Mouse (Mus musculus) CH12.LX (cell line): ENCODE results near the gene Jaml. TPM values are rescaled to one million over a fixed set of nuclear protein-coding genes. Genes with fewer than 3 reads are reported as not detected.
A peak's percentile ranks its signal among the peaks of the same experiment; 100 is the strongest.

Source experiments
- DNase-seq: peaks from one replicate; pipeline ENCODE4 v3.0.0-alpha.2; 2013; ENCODE audit errors: extremely low read depth
- H3K27ac ChIP-seq: 2 replicates; pipeline ENCODE4 v1.5.1; 2012; ENCODE audit warnings: low read depth, mild to moderate bottlenecking, control low read depth, moderate library complexity; ENCODE audit not compliant: insufficient read depth
- H3K27me3 ChIP-seq: replicated peaks from 2 replicates; pipeline ENCODE3; 2012; ENCODE audit warnings: inconsistent platforms
- H3K36me3 ChIP-seq, 2 experiments: replicated peaks in 1 of 2; 2 replicates each; pipeline versions ENCODE3 to v1.6.1; 2012; ENCODE audit warnings: inconsistent platforms in 1 of 2, low read length in 1 of 2, mild to moderate bottlenecking in 1 of 2, mixed read lengths in 1 of 2, moderate library complexity in 1 of 2; ENCODE audit not compliant: control insufficient read depth in 1 of 2, insufficient read depth in 1 of 2
- H3K4me1 ChIP-seq, 2 experiments: 2 replicates each; pipeline ENCODE4 v1.6.1; 2012; ENCODE audit warnings: inconsistent platforms in 1 of 2, moderate library complexity in 1 of 2; ENCODE audit not compliant: insufficient read depth in 2 of 2, control insufficient read depth in 1 of 2
- H3K4me2 ChIP-seq: 2 replicates; pipeline ENCODE4 v1.6.1; 2012; ENCODE audit warnings: low read depth, mild to moderate bottlenecking, control low read depth; ENCODE audit not compliant: poor library complexity, insufficient read depth, severe bottlenecking
- H3K4me3 ChIP-seq, 3 experiments: fragments of 150-350 bp in 1 of 3; sonication (generic) in 1 of 3; replicated peaks in 1 of 3; 2 replicates each; pipeline versions ENCODE3 to v1.5.1; 2011 to 2012; ENCODE audit warnings: low read depth in 2 of 3, low read length in 2 of 3, mild to moderate bottlenecking in 2 of 3, moderate library complexity in 2 of 3, control low read depth in 1 of 3, improper control_type of control experiment in 1 of 3, inconsistent platforms in 1 of 3, mixed read lengths in 1 of 3; ENCODE audit not compliant: poor library complexity in 1 of 3
- H3K79me2 ChIP-seq: replicated peaks from 2 replicates; pipeline ENCODE4 v1.6.1; 2012; ENCODE audit warnings: mild to moderate bottlenecking, moderate library complexity; ENCODE audit not compliant: control insufficient read depth, poor library complexity, insufficient read depth, severe bottlenecking; ENCODE audit errors: extremely low read depth
- H3K9ac ChIP-seq: 2 replicates; pipeline ENCODE4 v1.6.1; 2012; ENCODE audit warnings: low read depth, mild to moderate bottlenecking, control low read depth, moderate library complexity; ENCODE audit not compliant: insufficient read depth
- H3K9me3 ChIP-seq: replicated peaks from 2 replicates; pipeline ENCODE3; 2012; ENCODE audit warnings: low read length, inconsistent platforms, mixed read lengths
- BHLHE40 ChIP-seq: IDR thresholded peaks from 2 replicates; pipeline ENCODE4 v1.6.1; 2011; ENCODE audit warnings: mild to moderate bottlenecking, low read depth, low read length, improper control_type of control experiment
- CHD1 ChIP-seq: IDR thresholded peaks from 2 replicates; pipeline ENCODE4 v1.6.1; 2012; ENCODE audit warnings: low read depth, low read length, improper control_type of control experiment, inconsistent platforms
- CHD2 ChIP-seq: IDR thresholded peaks from 2 replicates; pipeline ENCODE4 v1.6.1; 2011; ENCODE audit warnings: low read length, improper control_type of control experiment
- CTCF ChIP-seq, 2 experiments: IDR thresholded peaks in 1 of 2; conservative IDR thresholded peaks in 1 of 2; 2 replicates each; pipeline ENCODE4 v1.5.1; 2011 to 2012; ENCODE audit warnings: low read depth in 2 of 2, low read length in 2 of 2, improper control_type of control experiment in 1 of 2, inconsistent platforms in 1 of 2, mild to moderate bottlenecking in 1 of 2, moderate library complexity in 1 of 2
- E2F4 ChIP-seq: IDR thresholded peaks from 2 replicates; pipeline ENCODE4 v1.6.1; 2011; ENCODE audit warnings: low read depth, low read length, improper control_type of control experiment; ENCODE audit not compliant: insufficient replicate concordance
- ELF1 ChIP-seq: IDR thresholded peaks from 2 replicates; pipeline ENCODE4 v1.6.1; 2014; ENCODE audit warnings: low read depth, mild to moderate bottlenecking, inconsistent platforms, low read length, improper control_type of control experiment
- ETS1 ChIP-seq: conservative IDR thresholded peaks from 2 replicates; pipeline ENCODE4 v1.6.1; 2012; ENCODE audit warnings: low read depth, mild to moderate bottlenecking, inconsistent platforms, low read length, improper control_type of control experiment, moderate library complexity
- GABPA ChIP-seq: IDR thresholded peaks from 2 replicates; pipeline ENCODE4 v1.6.1; 2012; ENCODE audit warnings: low read depth, low read length, improper control_type of control experiment, inconsistent platforms; ENCODE audit not compliant: insufficient replicate concordance
- HCFC1 ChIP-seq: IDR thresholded peaks from 2 replicates; pipeline ENCODE4 v1.6.1; 2012; ENCODE audit warnings: low read depth, mild to moderate bottlenecking, inconsistent platforms, low read length, improper control_type of control experiment
- JUND ChIP-seq: conservative IDR thresholded peaks from 2 replicates; pipeline ENCODE4 v1.6.1; 2011; ENCODE audit warnings: low read depth, low read length, improper control_type of control experiment
- KAT2A ChIP-seq: IDR thresholded peaks from 2 replicates; pipeline ENCODE4 v1.6.1; 2012; ENCODE audit warnings: low read length, improper control_type of control experiment, inconsistent platforms; ENCODE audit not compliant: insufficient replicate concordance
- MAFK ChIP-seq: IDR thresholded peaks from 2 replicates; pipeline ENCODE4 v1.6.1; 2011; ENCODE audit warnings: low read length, improper control_type of control experiment; ENCODE audit not compliant: insufficient replicate concordance
- MAX ChIP-seq: IDR thresholded peaks from 2 replicates; pipeline ENCODE4 v1.6.1; 2011; ENCODE audit warnings: low read length, improper control_type of control experiment
- MAZ ChIP-seq: IDR thresholded peaks from 2 replicates; pipeline ENCODE4 v1.6.1; 2012; ENCODE audit warnings: low read depth, mild to moderate bottlenecking, inconsistent platforms, low read length, improper control_type of control experiment, moderate library complexity
- MEF2A ChIP-seq: IDR thresholded peaks from 2 replicates; pipeline ENCODE4 v1.6.1; 2014; ENCODE audit warnings: low read depth, mild to moderate bottlenecking, inconsistent platforms, low read length, improper control_type of control experiment, borderline replicate concordance
- MXI1 ChIP-seq: IDR thresholded peaks from 2 replicates; pipeline ENCODE4 v1.6.1; 2011; ENCODE audit warnings: mild to moderate bottlenecking, low read depth, low read length, improper control_type of control experiment
- MYC ChIP-seq: IDR thresholded peaks from 2 replicates; pipeline ENCODE4 v1.6.1; 2011; ENCODE audit warnings: low read depth, mild to moderate bottlenecking, improper control_type of control experiment, low read length
- NELFE ChIP-seq: IDR thresholded peaks from 2 replicates; pipeline ENCODE4 v1.6.1; 2011; ENCODE audit warnings: low read depth, low read length, improper control_type of control experiment
- NRF1 ChIP-seq: IDR thresholded peaks from 2 replicates; pipeline ENCODE4 v1.6.1; 2014; ENCODE audit warnings: low read depth, mild to moderate bottlenecking, inconsistent platforms, low read length, improper control_type of control experiment, moderate library complexity
- POLR2A ChIP-seq: IDR thresholded peaks from 2 replicates; pipeline ENCODE4 v1.6.1; 2011; ENCODE audit warnings: low read depth, mild to moderate bottlenecking, improper control_type of control experiment, low read length
- POLR2AphosphoS2 ChIP-seq: IDR thresholded peaks from 2 replicates; pipeline ENCODE4 v1.6.1; 2011; ENCODE audit warnings: low read depth, low read length, improper control_type of control experiment
- RAD21 ChIP-seq: IDR thresholded peaks from 2 replicates; pipeline ENCODE4 v1.6.1; 2011; ENCODE audit warnings: low read depth, mild to moderate bottlenecking, low read length, improper control_type of control experiment, moderate library complexity
- RCOR1 ChIP-seq: conservative IDR thresholded peaks from 2 replicates; pipeline ENCODE4 v1.6.1; 2012; ENCODE audit warnings: low read depth, mild to moderate bottlenecking, inconsistent platforms, low read length, improper control_type of control experiment
- SIN3A ChIP-seq: IDR thresholded peaks from 2 replicates; pipeline ENCODE4 v1.6.1; 2012; ENCODE audit warnings: low read length, improper control_type of control experiment, inconsistent platforms
- SMC3 ChIP-seq: IDR thresholded peaks from 2 replicates; pipeline ENCODE4 v1.6.1; 2011; ENCODE audit warnings: low read depth, low read length, improper control_type of control experiment
- TBP ChIP-seq: conservative IDR thresholded peaks from 2 replicates; pipeline ENCODE4 v1.6.1; 2011; ENCODE audit warnings: low read depth, low read length, improper control_type of control experiment
- TCF12 ChIP-seq: IDR thresholded peaks from 2 replicates; pipeline ENCODE4 v1.6.1; 2014; ENCODE audit warnings: low read depth, mild to moderate bottlenecking, inconsistent platforms, low read length, improper control_type of control experiment
- UBTF ChIP-seq: IDR thresholded peaks from 2 replicates; pipeline ENCODE4 v1.6.1; 2012; ENCODE audit warnings: low read depth, mild to moderate bottlenecking, inconsistent platforms, low read length, improper control_type of control experiment, moderate library complexity
- USF1 ChIP-seq: IDR thresholded peaks from 2 replicates; pipeline ENCODE4 v1.6.1; 2014; ENCODE audit warnings: low read depth, mild to moderate bottlenecking, inconsistent platforms, low read length, improper control_type of control experiment
- USF2 ChIP-seq: conservative IDR thresholded peaks from 2 replicates; pipeline ENCODE4 v1.6.1; 2011; ENCODE audit warnings: low read depth, low read length, improper control_type of control experiment
- ZKSCAN1 ChIP-seq: IDR thresholded peaks from 2 replicates; pipeline ENCODE4 v1.6.1; 2012; ENCODE audit warnings: low read depth, inconsistent platforms, low read length, improper control_type of control experiment, borderline replicate concordance
- ZMIZ1 ChIP-seq: IDR thresholded peaks from 2 replicates; pipeline ENCODE4 v1.6.1; 2012; ENCODE audit warnings: low read depth, mild to moderate bottlenecking, inconsistent platforms, low read length, improper control_type of control experiment
- dilution Hi-C: fragments of 300-500 bp; cut with MboI; formaldehyde crosslinking; loops from 2 replicates; pipeline ENCODE4 v1.14.3; 2020; ENCODE audit warnings: low sequenced_read_pairs; ENCODE audit not compliant: extremely low pct_unique_long_range_greater_than_20kb, extremely low pct_ligation_motif_present
- in situ Hi-C: fragments of 300-500 bp; cut with MboI; formaldehyde crosslinking; loops from 3 replicates; pipeline ENCODE4 v1.14.3; 2019; ENCODE audit warnings: low sequenced_read_pairs, low pct_ligation_motif_present, low pct_unique_long_range_greater_than_20kb, mixed read lengths
- polyA plus RNA-seq: library from polyadenylated mRNA; unstranded; fragments of >175 nt; gene quantifications from 2 replicates; pipeline ENCODE4 v1.2.1, GENCODE M21; 2012; ENCODE audit warnings: low read depth; ENCODE audit not compliant: insufficient read length
- total RNA-seq, 2 experiments: library from RNA; depleted of rRNA; stranded (reverse); fragments of 300-350 nt in 1 of 2; fragments of >200 nt in 1 of 2; gene quantifications; 2 replicates each; pipeline ENCODE4 v1.2.3; 2012 to 2014

Jaml gene
- total and polyA plus RNA-seq, 3 experiments: 0.51 to 1.1 (median 0.87) TPM

GRCm38 (mm10) chr9:45040066-45040845 lies 38.7 kb upstream of the Jaml start (continued):
- TF ChIP-seq NRF1 (peak; percentile 40), USF1 (no peak), ETS1 (peak; percentile 80), TBP (0 out of 2 replicates have a peak, but pooled peaks have one; percentile 12), ZKSCAN1 (no peak), MEF2A (peak; percentile 86; the same call in 1 of the 2 replicates), MAFK (peak; percentile 59; the same call in 1 of the 2 replicates), BHLHE40 (peak; percentile 88), NELFE (peak; percentile 56; the same call in 1 of the 2 replicates), CHD1 (peak; percentile 87), RAD21 (no peak; the same call in 1 of the 2 replicates), HCFC1 (0 out of 2 replicates have a peak, but pooled peaks have one; percentile 27), POLR2AphosphoS2 (no peak), MAZ (peak; percentile 76)

- DNase-seq: peak; percentile 59
- Histone ChIP-seq H3K4me1 (peaks cover 35 to 68% of the 10 kb centered on the region in 2 experiments), H3K79me2 (no peaks in the 10 kb centered on the region), H3K9ac (peak overlapping the region; percentile 75; the same call in 1 of the 2 replicates), H3K4me2 (peak overlapping the region; percentile 94), H3K27ac (peak overlapping the region; percentile 37; the same call in 1 of the 2 replicates), H3K36me3 (no peaks in the 10 kb centered on the region), H3K27me3 (no peaks in the 10 kb centered on the region), H3K9me3 (no peaks in the 10 kb centered on the region), H3K4me3 (peak overlapping the region in 2 of 3 experiments; percentile 39 to 47)
- dilution Hi-C loops: no loop called here
- in situ Hi-C loops: no loop called here
- TF ChIP-seq ZMIZ1: no peak
- TF ChIP-seq CHD2: no peak; the same call in 1 of the 2 replicates
- TF ChIP-seq RCOR1: no peak
- TF ChIP-seq MYC: peak; percentile 75; the same call in 1 of the 2 replicates
- no peak for TF ChIP-seq SMC3
- TF ChIP-seq TCF12: no peak
- no peak for TF ChIP-seq SIN3A
- no peak for TF ChIP-seq HCFC1
- TF ChIP-seq UBTF: no peak
- TF ChIP-seq CTCF (conservative IDR thresholded peaks at IDR 0.05 in 1 of 2, IDR thresholded peaks at IDR 0.05 in 1 of 2; ENCODE audit: low read depth in 2 of 2, low read length in 2 of 2): no peak
- TF ChIP-seq E2F4: no peak
- 0 out of 2 replicates have a peak, but pooled peaks have one; percentile 25 for TF ChIP-seq ETS1
- peak; percentile 82; the same call in 1 of the 2 replicates for TF ChIP-seq MXI1
- TF ChIP-seq USF1: peak; percentile 34; the same call in 1 of the 2 replicates
- TF ChIP-seq NRF1: peak; percentile 58
- no peak for TF ChIP-seq POLR2AphosphoS2
- peak; percentile 84 for TF ChIP-seq MAX
- peak; percentile 41; the same call in 1 of the 2 replicates for TF ChIP-seq POLR2A
- no peak for TF ChIP-seq NELFE
- no peak for TF ChIP-seq KAT2A
- peak; percentile 13; the same call in 1 of the 2 replicates for TF ChIP-seq USF2
- no peak for TF ChIP-seq ELF1
- no peak for TF ChIP-seq JUND
- no peak for TF ChIP-seq TBP
- no peak for TF ChIP-seq GABPA
- TF ChIP-seq MEF2A: 0 out of 2 replicates have a peak, but pooled peaks have one; percentile 9
- no peak for TF ChIP-seq CHD1
Measured at GRCm38 (mm10) chr9:45041131-45041838, 37.7 kb upstream of the Jaml start.
